Mouse (Mus musculus) heart, postnatal 0 days (tissue): ENCODE data around the gene Olfr1269.

Experiments
- CTCF ChIP-seq: IDR thresholded peaks from 2 replicates; pipeline ENCODE4 v1.5.1; 2016; ENCODE audit warnings: antibody characterized with exemption, control low read depth, low read depth
- EP300 ChIP-seq: IDR thresholded peaks from 2 replicates; pipeline ENCODE4 v1.6.1; 2016; ENCODE audit warnings: antibody characterized with exemption, low read depth

DNA sequence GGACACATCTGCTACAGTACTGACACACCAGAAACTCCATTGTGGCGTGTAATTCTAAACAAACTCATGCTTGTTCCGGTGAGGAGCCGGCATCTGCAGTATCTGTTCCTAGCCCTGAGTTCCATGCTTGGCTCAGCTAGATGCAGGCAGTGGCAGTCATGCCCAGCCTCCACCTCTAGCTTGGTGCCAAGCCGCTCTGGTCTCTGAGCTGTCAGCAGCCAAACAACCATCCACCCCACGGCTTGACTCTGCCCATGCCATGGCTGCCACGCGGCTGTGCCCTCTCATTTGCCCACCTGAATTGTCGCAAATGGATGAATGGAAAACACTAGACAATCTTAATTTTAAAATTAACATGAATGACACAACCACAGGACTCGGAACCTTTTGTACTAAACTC is 32.7 kb upstream of the Olfr1269 start:
- no peak for TF ChIP-seq CTCF
- TF ChIP-seq EP300: no peak
